Mouse (Mus musculus) MEL (cell line): Measurements from ENCODE around the gene Mepe.

Source experiments
- E2F4 ChIP-seq: IDR thresholded peaks from 2 replicates; pipeline ENCODE4 v1.6.1; 2011; ENCODE audit warnings: low read depth, low read length, improper control_type of control experiment, borderline replicate concordance
- EP300 ChIP-seq, 2 experiments: IDR thresholded peaks; 2 replicates each; pipeline ENCODE4 v1.6.1; 2011; ENCODE audit warnings: improper control_type of control experiment in 2 of 2, low read length in 2 of 2, low read depth in 1 of 2, mild to moderate bottlenecking in 1 of 2
- GATA1 ChIP-seq: IDR thresholded peaks from 2 replicates; pipeline ENCODE4 v1.6.1; 2011; ENCODE audit warnings: low read depth, low read length, improper control_type of control experiment
- NELFE ChIP-seq: IDR thresholded peaks from 2 replicates; pipeline ENCODE4 v1.6.1; 2011; ENCODE audit warnings: low read depth, low read length, improper control_type of control experiment
- POLR2A ChIP-seq, 2 experiments: IDR thresholded peaks; 2 replicates each; pipeline ENCODE4 v1.6.1; 2011 to 2012; ENCODE audit warnings: low read length in 2 of 2, mild to moderate bottlenecking in 2 of 2, control low read depth in 1 of 2, improper control_type of control experiment in 1 of 2, low read depth in 1 of 2, moderate library complexity in 1 of 2; ENCODE audit not compliant: control insufficient read depth in 1 of 2, insufficient read depth in 1 of 2, poor library complexity in 1 of 2
- POLR2AphosphoS5 ChIP-seq: IDR thresholded peaks from 2 replicates; pipeline ENCODE4 v1.6.1; 2012; ENCODE audit warnings: low read depth, borderline replicate concordance, mild to moderate bottlenecking, inconsistent platforms, low read length, moderate library complexity, mixed read lengths
- RCOR1 ChIP-seq: IDR thresholded peaks from 2 replicates; pipeline ENCODE4 v1.6.1; 2012; ENCODE audit warnings: low read depth, mild to moderate bottlenecking, inconsistent platforms, low read length, improper control_type of control experiment

DNA sequence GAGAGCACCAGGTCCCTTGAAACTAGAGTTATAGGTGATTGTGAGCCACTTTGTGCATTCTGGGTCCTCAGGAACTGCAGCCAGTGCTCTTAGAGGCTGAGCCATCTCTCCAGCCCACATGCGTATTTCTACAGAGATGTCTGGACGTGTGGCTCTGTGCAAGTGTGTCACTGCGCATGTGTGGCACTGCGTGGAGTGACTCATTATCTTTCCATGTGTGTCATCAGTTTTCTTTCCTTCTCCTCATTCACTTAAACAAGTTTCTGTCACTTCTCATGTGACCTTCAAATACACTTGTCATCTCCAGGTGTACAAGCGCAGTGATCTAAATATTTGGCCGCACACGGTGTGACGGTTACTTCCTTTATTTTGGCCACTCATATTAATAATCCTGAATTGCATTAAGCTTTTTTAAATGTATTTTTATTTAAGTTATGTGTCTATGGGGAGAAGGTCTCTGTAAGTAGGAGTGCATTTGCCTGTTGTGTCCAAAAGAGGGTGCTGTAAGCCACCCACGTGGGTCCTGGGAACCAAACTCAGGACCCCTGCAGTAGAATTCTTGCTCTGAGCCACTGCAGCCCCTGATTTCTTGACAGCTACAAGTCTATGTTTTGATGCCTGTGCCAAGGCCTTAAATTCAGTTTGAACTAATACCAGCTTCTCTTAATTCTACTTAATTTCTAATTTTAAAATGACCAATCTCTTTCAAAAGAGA, 19.6 kb downstream of the Mepe start:
- no peak for TF ChIP-seq NELFE
- no peak for TF ChIP-seq POLR2A (IDR thresholded peaks at IDR 0.05; ENCODE audit: control insufficient read depth in 1 of 2, insufficient read depth in 1 of 2, low read depth in 1 of 2, low read length in 2 of 2, poor library complexity in 1 of 2)
- no peak for TF ChIP-seq GATA1
- TF ChIP-seq EP300 (IDR thresholded peaks at IDR 0.05; ENCODE audit: low read depth in 1 of 2, low read length in 2 of 2): no peak
- TF ChIP-seq E2F4: no peak
- TF ChIP-seq POLR2AphosphoS5: no peak
- no peak for TF ChIP-seq RCOR1
